Mouse (Mus musculus): ENCODE measurements around the gene Nox3. TPM values are rescaled to one million over a fixed set of nuclear protein-coding genes. Genes with fewer than 3 reads are reported as not detected.

The Nox3 gene
- total RNA-seq, 2 experiments from 2014 or later = 0.20 to 0.23 TPM

DNA sequence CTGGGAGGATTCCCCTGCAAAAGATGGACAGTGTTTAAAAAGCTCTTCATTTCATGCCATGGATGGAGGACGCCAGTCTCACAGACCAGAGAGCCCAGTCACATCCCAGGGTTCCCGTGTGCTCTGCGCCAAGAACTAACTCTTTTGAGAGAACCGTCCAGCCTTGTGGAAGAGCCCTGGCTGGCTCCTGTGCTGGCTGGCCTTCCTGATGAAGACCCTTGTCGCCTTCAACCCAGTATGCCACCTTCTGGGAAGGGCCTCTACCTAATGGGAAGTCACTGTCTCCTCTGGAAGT lies 84.3 kb downstream of the Nox3 start:
- DNase-seq (ENCODE audit: low spot score in 2 of 2) = no peak
- intact Hi-C loops (cut with DNase I) = no loop called here

- intact Hi-C loops (cut with DNase I) = no loop called here
- DNase-seq (ENCODE audit: low spot score in 2 of 2) = peak; percentile 44 to 46
Measured at GRCm38 (mm10) chr17:3610928-3611780, 84.9 kb downstream of the Nox3 start.

- intact Hi-C loops (cut with DNase I) = no loop called here
- no peak for DNase-seq (ENCODE audit: low spot score in 2 of 2)
Measured at GRCm38 (mm10) chr17:3610307-3610754, 85.7 kb downstream of the Nox3 start.

GRCm38 (mm10) chr17:3602954-3603672 lies 92.9 kb downstream of the Nox3 start:
- intact Hi-C loops (cut with DNase I) = no loop called here
- no peak for DNase-seq (ENCODE audit: low spot score in 2 of 2)

- intact Hi-C loops (cut with DNase I) = no loop called here
- no peak for DNase-seq (ENCODE audit: low spot score in 2 of 2)
Measured at GRCm38 (mm10) chr17:3598393-3598792, 97.7 kb downstream of the Nox3 start.

- DNase-seq (ENCODE audit: low spot score in 2 of 2) = no peak
- intact Hi-C loops (cut with DNase I) = no loop called here
Measured at GRCm38 (mm10) chr17:3597866-3598265, 98.2 kb downstream of the Nox3 start.

- no peak for DNase-seq (ENCODE audit: low spot score in 2 of 2)
- intact Hi-C loops (cut with DNase I) = no loop called here
Measured at GRCm38 (mm10) chr17:3597130-3597529, 98.9 kb downstream of the Nox3 start.

Other genes with a start within 250 kb of the Nox3 start
- gene Cldn20, start 163.7 kb downstream of the Nox3 start, total RNA-seq (2021) = 1 to 10 TPM; 1.4 to 1.8 TPM
- gene Tfb1m, start 138.5 kb downstream of the Nox3 start, total RNA-seq (2021) = 1 to 10 TPM; 6.2 to 7.2 TPM